Mouse (Mus musculus) layer of hippocampus, postnatal 10 days (tissue): Measurements from ENCODE around the gene Apopt1. TPM values are rescaled to one million over a fixed set of nuclear protein-coding genes. Genes with fewer than 3 reads are reported as not detected.
"Not testable (repeated sequence)": the region's sequence is repeated elsewhere in the genome, so short reads cannot be mapped to it uniquely, and the experiment has no call there.

Experiments
- DNase-seq, 2 experiments: peaks; one replicate each; pipeline ENCODE4 v3.0.0; 2021; ENCODE audit warnings: low spot score in 2 of 2
- total RNA-seq, 2 experiments: library from RNA; stranded (reverse); gene quantifications; 2 replicates each; pipeline ENCODE4 v1.2.3; 2021

Gene Apopt1
- total RNA-seq, 2 experiments from 2014 or later = 39.2 to 42.0 TPM

DNA sequence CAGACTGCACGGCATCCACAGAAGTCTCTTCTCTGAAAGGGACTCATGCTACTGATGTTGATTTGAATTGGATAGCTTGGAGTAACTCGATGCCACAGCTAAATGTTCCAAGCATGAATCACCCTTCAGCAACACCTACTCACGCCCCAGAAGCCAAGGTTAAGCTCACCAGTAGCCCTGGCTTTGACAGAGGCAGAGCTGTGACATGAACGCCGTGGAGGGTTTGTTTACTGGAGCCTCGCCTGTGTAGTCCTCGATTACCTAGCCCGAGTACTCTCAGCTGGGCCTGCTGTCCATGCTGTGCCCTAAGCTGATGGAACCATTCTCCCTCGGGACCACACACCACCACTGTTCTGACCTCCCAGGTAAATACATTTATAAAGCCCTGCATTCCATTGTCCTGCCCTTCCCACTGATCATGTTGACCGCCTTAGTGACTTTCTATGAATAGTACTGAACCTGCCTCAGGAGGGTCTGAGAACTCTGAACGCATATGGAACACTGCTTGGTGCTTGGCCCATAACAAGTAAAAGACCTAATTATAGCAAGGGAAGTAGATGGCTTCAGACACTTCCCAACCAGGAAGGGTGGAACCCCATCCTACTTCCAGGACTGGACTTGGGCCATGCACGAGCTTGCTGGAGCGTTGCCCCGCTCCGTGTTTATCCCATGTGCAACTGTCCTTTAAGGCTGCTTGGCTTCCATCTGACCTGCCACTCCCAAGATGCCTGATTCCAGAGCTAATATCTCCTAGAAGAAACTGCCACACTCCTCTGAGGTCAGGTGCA lies 7.7 kb upstream of the Apopt1 start:
- DNase-seq = no peak

DNA sequence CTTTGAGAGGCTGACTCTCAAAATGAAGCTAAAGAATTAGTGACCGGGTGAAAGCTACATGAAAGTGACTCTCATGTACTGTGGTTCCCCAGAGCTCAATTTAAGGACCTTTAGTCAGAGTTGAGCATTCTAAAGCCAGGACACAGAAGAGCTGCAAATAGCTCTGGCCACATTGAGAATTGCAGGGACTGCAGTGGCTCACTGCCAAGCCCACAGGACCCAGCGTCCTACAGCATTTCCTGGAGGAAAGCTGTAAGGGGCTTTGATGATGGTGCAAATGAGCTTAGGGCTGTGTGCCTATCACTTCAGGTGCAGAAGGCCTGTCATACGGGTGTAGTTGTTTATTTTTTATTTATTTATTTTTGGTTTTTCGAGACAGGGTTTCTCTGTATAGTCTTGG lies 4.9 kb upstream of the Apopt1 start:
- DNase-seq = peak in 1 of 2 experiments; percentile 43

DNA sequence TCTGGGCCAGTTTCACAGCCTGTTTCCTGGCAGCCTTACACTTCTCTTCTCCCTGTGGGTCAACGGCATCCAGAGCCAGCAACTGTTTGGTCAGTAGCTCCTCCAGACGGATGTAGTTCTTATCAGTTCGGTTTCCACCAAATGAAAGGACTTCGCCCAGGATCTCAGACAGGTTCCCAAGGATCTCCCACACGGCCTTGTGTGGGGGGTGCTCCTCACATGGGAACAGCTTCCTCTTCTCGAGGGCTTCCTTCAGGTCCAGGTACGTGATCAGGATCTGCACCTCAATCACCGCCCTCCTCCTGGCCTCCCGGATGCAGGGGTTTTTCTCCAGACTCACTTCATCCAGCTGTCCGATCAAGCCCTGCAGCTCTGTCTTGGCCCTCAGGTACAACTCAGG lies 3.0 kb upstream of the Apopt1 start:
- no peak for DNase-seq

DNA sequence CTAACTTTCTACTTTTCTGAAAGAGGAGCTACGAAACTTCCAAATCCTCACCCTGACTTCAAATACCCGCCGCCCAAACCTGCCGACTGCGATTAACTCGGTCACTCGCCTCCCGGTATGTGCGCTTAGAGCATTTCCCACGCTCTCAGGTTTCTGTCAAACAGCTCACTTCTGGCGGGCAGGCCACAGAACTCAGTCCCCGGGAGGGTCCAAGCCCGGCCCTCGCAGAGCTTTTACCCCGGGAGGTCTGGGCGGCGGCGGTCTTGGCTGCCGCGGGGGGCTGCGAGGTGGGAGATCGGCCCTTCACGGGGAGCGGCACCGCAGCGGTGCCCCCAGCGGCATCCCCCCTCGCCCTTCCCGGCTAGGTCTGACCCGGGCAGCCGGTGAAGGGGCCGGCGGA lies 585 bp upstream of the Apopt1 start:
- DNase-seq = peak in 1 of 2 experiments; percentile 36

DNA sequence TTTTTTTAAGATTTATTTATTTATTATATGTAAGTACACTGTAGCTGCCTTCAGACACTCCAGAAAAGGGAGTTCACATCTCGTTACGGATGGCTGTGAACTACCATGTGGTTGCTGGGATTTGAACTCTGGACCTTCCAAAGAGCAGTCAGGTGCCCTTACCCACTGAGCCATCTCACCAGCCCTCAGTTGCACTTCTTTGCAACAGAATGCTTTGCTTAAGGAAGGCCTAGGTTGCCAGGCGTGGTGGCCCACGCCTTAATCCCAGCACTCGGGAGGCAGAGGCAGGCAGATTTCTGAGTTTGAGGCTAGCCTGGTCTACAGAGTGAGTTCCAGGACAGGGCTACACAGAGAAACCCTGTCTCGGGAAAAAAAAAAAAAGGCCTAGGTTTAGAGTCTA lies 819 bp downstream of the Apopt1 start:
- DNase-seq = not testable (repeated sequence)

DNA sequence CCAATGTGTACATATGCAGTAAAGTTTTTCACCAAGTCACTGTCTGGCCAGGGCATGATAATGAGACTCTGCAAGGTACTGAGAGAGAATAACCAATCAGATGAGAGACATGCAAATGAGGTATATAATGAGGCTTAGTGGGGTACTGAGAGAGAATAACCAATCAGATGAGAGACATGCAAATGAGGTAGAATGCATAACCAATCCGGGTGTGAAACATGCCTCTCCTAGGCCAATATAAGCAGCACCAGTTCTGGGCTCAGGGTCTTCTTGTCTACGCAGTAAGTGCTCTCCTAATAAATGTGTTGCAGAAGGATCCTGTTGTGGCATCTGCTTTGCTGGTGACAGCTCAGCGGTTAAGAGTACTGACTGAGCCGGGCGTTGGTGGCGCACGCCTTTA lies 3.4 kb downstream of the Apopt1 start:
- no peak for DNase-seq

DNA sequence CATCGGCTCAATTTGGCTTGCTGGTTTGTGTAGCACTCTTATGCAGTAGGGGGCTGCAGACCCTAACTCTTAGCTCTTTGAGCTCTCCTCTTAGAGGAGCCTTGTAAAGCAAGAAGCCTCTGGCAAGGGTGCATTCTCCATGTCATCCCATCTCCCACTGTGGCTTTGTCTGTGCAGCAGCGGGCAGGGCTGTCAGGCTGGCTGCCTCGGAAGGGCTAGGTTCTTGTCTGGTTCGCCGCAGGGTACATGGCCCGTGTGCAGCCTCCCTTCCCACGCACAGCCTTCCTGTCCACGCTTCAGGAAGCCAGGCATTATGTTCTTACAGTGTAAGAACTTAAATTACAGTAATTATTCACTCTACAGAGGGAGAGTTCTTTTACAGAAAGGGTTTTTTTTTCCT lies 5.6 kb downstream of the Apopt1 start:
- no peak for DNase-seq

DNA sequence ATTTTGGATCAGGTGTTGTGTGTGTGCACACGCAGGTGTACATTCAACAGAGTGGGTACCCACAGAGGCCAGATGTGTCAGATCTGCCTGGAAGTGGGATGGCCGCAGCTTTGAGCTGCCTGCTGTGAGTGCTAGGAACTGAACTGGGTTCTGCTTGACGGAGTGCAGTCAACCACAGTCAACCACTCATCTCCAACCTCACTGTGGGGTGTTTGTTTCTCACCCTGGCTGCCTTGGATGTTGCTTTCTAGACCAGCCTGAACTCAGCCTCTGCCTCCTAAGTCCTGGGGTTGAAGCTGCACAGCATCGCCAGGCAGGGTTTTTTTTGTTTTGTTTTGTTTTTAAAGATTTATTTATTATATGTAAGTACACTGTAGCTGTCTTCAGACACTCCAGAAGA lies 7.2 kb downstream of the Apopt1 start:
- DNase-seq = no peak

DNA sequence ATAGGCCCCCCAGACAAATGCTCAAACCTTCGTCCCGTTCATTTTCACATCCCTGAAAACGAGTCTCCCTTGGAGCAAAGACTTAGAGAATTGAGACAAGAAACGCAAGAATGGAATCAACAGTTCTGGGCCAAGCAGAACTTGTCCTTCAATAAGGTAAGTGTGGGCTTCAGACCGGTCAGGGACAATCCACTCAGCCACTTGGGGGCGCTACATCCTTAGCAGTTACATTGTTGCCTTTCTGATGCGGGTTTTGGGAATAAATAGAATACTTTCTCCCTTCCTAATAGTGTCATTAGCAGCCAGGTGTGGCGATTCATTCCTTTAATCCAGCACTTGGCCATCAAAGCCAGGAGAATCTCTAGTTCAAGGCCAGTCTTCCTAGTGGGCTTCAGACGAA lies 9.6 kb downstream of the Apopt1 start:
- DNase-seq = peak; percentile 65 to 68

DNA sequence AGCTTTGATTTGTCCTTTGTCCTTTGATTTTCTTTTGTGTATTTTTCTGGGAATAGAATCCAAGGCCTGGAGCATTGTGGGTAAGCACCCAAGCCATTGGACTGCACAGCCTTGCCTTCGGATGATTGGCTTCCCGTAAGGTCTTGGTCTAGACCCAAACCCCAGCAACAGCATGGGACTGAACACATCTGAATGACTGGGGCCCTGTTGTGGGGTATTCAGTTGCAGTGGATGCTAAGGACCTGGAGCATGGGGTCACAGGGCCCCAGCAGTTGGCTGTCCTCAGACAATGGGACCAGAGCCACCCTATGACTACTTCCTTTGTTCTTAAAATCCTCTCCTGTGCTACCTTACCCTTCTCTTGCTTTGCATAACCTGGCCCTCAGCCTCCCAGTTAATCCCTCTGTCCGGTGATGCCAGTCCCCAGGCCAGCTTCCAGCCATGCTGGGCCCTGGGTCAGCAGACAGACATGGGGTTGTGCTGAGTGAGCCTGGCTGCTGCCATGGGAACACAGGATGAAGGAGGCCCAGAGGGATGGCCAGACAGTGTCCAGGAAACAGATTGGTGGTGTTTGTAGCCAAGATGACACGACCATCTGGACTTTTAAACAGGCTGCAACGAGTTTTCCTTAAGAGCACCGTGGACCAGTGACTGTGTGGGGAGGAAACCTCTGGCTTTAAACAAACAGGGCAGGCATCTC lies 11.7 kb downstream of the Apopt1 start:
- DNase-seq = peak in 1 of 2 experiments; percentile 48

DNA sequence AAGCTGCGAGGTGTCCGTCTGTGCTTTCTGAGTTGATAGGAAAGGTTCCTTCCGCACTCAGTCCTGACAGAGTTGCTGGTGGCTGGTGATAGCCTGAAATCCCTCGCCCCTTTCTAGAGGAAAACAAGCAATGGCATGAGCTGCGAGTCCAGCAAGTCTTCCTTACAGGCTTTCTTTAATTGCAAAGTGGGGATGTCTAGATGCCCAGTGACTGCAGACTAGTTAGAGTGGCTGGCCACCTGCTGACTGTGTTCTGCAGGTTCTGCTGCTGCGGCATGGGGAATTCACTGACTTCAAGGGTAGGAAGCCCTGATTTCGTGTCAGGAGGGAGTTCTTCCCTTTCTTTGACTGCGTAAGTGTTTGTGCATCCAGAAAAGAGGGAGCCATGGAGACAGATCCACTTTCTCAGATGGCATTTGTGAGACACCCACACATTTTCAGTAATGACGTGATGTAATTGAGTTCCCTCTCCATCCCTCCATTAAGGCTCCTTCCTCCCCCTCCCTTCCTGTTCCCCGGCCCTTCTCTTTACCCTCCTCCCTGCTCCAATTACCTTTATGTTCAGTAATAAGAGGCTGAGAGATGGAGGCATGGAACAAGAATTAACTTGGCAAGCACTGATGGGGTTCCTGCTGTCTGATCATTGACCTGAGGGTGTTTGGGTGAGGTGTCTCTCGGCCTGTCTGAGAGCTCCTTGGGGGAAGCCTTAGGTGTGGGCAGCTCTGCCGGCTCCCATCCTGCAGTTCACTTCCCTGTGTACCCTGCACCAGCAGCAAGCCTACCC lies 12.5 kb downstream of the Apopt1 start:
- DNase-seq = peak in 1 of 2 experiments; percentile 47

DNA sequence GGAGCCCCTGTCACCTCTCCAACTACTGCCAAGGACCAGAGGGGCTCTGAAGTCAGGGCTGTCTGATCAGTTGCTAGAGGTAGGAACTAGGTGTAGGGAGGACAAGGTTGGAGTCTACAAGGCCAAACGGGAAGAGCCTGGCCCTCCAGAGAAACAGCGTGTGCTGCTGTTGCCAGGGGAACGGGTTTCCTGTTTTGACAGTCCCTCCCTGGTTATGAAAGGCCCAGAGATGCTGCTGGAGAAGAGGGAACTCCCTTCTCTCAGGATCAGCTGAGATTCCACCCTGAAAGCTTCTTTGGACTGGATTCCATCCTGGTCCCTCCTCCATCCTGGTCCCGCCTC lies 13.0 kb downstream of the Apopt1 start:
- peak in 1 of 2 experiments; percentile 52 for DNase-seq

DNA sequence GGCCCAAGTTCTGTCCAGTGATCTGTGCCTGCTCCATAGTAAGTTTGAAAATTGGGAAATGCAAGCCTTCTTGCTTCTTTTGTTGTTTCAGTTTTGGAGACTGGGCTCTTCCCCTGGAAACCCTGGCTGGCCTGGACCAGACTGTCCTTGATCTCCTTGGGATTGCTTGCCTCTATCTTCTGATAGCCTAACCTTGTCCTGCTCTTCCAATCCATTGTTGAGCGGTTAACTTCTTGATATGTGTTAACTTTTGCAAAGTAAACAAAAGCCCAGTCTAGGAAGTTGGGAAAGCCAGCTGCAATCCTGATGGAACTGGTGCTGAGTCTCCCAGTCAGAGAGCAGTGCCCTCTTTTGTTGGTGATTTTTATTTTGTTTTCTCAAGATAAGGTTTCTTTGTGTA lies 14.9 kb downstream of the Apopt1 start:
- DNase-seq = no peak

DNA sequence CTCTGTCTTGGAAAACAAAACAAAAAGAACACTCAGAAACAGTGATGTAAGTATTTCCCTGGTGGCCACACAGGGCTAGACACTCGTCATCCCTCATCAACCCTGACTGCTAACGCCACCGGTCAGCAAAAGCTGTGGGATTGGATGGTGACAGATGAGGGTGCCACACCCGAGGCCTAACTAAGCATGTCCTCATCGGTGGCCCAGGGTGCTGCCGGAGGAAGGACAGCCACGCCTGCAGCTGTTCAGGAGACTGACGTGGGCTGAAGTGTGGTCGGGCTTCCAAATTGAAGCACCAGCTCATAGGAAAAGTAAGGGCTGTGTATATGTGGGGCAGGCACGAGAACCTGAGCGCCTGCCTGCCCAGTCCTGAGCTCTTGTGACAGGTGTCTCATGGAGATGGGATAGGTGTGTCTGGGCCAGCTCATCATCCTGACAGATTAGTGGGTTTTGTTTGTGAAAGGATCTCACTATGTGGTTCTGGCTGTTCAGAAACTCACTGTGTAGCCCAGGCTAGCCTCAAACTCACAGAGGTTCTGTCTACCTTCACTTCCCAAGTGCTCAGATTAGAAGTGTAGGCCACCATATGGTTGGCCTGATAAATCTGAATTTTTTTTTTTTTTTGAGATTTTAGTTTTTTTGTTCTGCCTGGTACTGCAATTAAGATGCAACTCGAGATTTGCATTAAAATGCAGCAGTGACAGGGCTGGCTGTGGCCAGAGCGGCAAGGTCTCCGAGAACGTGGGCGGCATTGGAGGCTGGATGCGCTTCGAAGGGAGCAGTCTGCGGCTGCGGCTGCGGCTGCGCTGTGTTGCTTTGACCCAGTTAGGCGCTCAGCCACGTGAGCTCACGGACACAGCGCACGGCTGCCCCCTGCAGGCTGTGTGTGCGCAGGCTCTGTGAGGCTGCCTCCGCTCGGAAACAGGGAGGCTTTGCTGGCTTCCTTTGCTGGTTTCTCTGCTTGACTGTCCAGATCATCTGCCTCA lies 19.1 kb downstream of the Apopt1 start:
- peak; percentile 88 to 91 for DNase-seq

DNA sequence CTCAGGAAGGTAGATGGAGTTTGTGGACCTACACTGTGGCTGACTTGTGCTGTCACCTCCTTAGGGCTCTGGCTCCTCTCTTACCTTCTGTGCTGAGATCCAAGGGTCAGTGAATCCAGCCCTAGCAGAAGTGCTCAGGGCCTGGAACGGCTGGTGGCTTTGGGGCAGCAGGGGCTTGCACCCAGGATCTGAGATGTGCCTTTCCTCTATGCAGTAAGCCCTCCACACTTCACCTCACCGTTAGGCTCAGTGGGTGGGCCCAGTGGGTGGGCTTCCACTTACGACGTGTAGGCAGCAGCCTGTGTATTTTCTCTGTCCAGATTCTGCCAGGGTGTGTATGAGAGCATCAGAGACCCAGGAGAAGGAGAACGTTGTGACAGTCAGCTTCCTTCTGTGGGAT lies 19.9 kb downstream of the Apopt1 start:
- DNase-seq = no peak

DNA sequence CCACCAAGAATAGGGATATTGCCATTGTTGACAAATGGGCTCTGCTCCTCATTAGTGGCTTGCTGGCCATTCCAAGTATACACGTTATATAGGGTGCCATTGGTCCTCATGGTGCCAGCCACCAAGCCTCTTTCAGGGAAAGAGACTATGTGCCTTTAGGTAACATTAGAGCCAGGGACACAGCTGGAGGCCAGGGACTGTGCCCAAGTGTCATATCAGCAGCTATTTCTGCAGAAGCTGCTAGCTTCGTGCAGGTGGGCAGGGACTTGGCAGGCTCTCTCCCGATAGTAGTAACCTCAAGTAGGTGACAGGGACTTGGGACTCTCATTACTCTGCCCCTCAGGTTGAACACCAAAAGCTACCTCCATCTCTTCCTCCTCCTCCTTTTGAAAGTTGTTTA lies 21.9 kb downstream of the Apopt1 start:
- no peak for DNase-seq

DNA sequence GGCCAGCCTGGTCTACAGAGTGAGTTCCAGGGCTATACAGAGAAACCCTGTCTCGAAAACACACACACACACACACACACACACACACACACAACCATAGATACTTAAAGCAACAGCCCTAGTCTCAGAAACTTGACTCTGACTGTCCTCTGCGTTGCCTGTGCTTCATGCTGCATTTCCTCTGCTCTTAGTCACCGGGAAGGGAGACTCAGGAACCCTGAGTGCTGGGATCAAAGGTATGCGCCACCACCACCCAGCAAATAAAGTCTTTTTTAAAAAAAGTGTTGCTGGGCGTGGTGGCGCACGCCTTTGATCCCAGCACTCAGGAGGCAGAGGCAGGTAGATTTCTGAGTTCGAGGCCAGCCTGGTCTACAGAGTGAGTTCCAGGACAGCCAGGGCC lies 23.6 kb downstream of the Apopt1 start:
- DNase-seq = not testable (repeated sequence)

DNA sequence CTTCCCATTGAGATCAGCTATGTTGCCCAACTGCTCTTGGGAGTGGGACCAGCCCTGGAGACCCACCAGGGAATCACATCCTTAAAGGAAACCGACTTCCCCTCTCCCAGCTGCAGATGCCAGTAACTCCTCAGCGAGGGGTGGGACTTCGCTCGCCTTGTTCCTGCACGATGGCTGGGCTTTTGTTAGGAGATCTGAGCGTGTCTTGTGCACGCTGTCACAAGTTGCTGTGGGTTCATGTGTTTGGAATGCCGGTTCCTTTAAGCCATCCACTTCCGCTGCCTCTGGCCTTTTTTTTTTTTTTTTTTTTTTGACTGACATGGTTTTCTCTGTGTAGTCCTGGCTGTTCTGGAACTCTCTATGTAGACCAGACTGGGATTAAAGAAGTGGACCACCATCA lies 24.3 kb downstream of the Apopt1 start:
- DNase-seq = no peak

DNA sequence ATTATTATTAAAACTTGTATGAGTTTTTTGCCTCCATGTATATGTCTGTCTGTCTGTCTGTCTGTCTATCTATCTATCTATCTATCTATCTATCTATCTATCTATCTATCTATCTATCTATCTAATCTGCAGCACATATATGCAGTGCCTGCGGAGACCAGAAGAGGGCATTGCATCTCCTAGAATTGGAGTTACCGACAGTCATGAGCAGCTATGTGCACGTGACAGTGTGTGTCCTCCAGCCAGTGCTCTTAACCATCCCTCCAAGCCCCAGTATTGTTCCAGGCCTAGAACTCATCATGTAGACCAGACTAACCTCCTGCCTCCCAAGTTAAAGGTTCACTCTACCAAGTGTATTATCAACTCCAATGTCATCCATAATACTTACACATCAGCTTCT lies 25.7 kb downstream of the Apopt1 start:
- DNase-seq = peak; percentile 73

DNA sequence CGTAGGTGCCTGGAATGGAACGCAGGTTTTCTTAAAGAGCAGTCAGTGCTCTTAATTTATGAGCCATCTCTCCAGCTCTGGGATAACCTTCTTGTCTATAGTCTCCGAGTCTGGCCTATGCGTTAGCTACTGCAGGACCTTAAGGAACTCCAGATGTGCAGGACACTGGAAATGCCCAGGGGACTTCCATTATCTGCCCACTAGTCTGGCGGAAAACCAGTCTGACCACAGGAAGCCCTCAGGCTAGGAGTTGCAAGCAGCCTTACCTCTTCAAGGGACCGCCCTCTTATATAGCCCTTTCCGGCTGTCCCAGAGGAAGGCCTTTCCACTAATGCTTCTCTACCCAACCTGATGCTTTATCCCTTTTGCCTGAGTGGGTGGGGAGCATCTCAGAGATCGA lies 28.3 kb downstream of the Apopt1 start:
- DNase-seq = no peak

DNA sequence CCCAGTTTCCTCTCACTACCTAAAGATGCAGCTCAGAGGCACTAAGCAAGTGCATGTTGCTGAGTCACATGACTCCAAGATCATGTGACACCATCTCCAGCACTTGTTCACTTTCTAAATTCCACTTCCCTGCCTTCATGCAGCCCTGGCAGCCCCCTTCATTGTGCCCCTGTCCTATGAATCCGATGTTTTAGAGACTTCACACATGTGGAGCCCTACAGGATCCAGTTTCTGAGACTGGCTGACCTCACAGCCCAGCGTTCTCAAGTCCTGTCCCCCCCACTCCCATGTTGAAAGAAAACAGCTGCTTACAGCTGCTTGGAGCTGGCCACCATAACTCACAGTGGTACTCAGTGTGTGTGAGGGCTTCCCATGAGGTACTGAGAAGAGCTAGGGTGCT lies 30.4 kb downstream of the Apopt1 start:
- DNase-seq = no peak
